ENCODE assay signal across 17 mouse cellular contexts in genomic region chr6:54781881-54782280, GRCm38 (mm10). TPM values are rescaled to one million over a fixed set of nuclear protein-coding genes. Genes with fewer than 3 reads are reported as not detected.
A peak's percentile ranks its signal among the peaks of the same experiment; 100 is the strongest.
DNase-seq lines count a peak whose midpoint lies in the region; ATAC-seq and TF ChIP-seq lines count a peak whose summit lies in the region.
"Had no signal": no experiment of that assay in that cellular context is flagged by ENCODE, and none has a peak within 500 bp of the region (broad histone marks: within the 10 kb centered on the region; RNA-seq: fewer than 3 reads in every experiment).

No protein-coding gene starts in this region.

- no peak for TF ChIP-seq CTCF in stomach, postnatal 0 days (IDR thresholded peaks at IDR 0.05; ENCODE audit: low read depth)

- H3K4me1 ChIP-seq in neural tube, embryonic 11.5 days (ENCODE audit: control insufficient read depth, insufficient read depth, low read length), result no peaks in the 10 kb centered on the region
- H3K4me1 ChIP-seq in neural tube, embryonic 15.5 days, result peaks cover 16% of the 10 kb centered on the region
- peaks cover 17% of the 10 kb centered on the region for H3K4me1 ChIP-seq in forebrain, embryonic 14.5 days (ENCODE audit: control insufficient read depth, insufficient read depth, low read length)
- peaks cover 25% of the 10 kb centered on the region for H3K4me1 ChIP-seq in hindbrain, embryonic 13.5 days (replicated peaks)
- no peaks in the 10 kb centered on the region for H3K4me1 ChIP-seq in stomach, postnatal 0 days (replicated peaks; ENCODE audit: control insufficient read depth, insufficient read depth)
- H3K4me1 ChIP-seq: limb, embryonic 13.5 days had no signal

- no peak for TF ChIP-seq POLR2A in myocyte (IDR thresholded peaks at IDR 0.05; ENCODE audit: insufficient read length, low read depth)

- TF ChIP-seq EP300 in stomach, postnatal 0 days (optimal IDR thresholded peaks at IDR 0.05), result no peak

- H3K4me3 ChIP-seq in neural tube, embryonic 11.5 days (ENCODE audit: low read depth, low read length), result no peak overlapping the region
- H3K4me3 ChIP-seq in neural tube, embryonic 15.5 days (replicated peaks), result no peak overlapping the region
- no peak overlapping the region for H3K4me3 ChIP-seq in forebrain, embryonic 14.5 days (ENCODE audit: low read depth, low read length)
- H3K4me3 ChIP-seq in hindbrain, embryonic 13.5 days, result no peak overlapping the region
- no peak overlapping the region for H3K4me3 ChIP-seq in myocyte
- H3K4me3 ChIP-seq in stomach, postnatal 0 days (ENCODE audit: low read depth, low read length), result no peak overlapping the region
- H3K4me3 ChIP-seq: limb, embryonic 13.5 days had no signal

- no peak overlapping the region for H3K4me2 ChIP-seq in neural tube, embryonic 11.5 days (ENCODE audit: low read depth)
- no peak overlapping the region for H3K4me2 ChIP-seq in neural tube, embryonic 15.5 days
- no peak overlapping the region for H3K4me2 ChIP-seq in forebrain, embryonic 14.5 days (ENCODE audit: low read length)
- H3K4me2 ChIP-seq in hindbrain, embryonic 13.5 days, result no peak overlapping the region
- no peak overlapping the region for H3K4me2 ChIP-seq in myocyte (ENCODE audit: low read depth)
- H3K4me2 ChIP-seq in stomach, postnatal 0 days (replicated peaks; ENCODE audit: low read depth), result no peak overlapping the region
- H3K4me2 ChIP-seq: heart, embryonic 11.5 days; limb, embryonic 13.5 days had no signal

- intact Hi-C loops in gastrocnemius, postnatal 14 days (cut with DNase I; ENCODE audit: low total_unique reads), result no loop called here

- H3K9me3 ChIP-seq in neural tube, embryonic 11.5 days (ENCODE audit: control insufficient read depth, low read length), result no peaks in the 10 kb centered on the region
- H3K9me3 ChIP-seq in neural tube, embryonic 15.5 days (replicated peaks), result no peaks in the 10 kb centered on the region
- no peaks in the 10 kb centered on the region for H3K9me3 ChIP-seq in forebrain, embryonic 14.5 days (replicated peaks; ENCODE audit: control insufficient read depth, low read length)
- H3K9me3 ChIP-seq in hindbrain, embryonic 13.5 days, result no peaks in the 10 kb centered on the region
- H3K9me3 ChIP-seq in stomach, postnatal 0 days (ENCODE audit: control insufficient read depth, low read length), result no peaks in the 10 kb centered on the region
- H3K9me3 ChIP-seq: limb, embryonic 13.5 days had no signal

- H3K9ac ChIP-seq in neural tube, embryonic 11.5 days (ENCODE audit: low read length), result no peak overlapping the region
- H3K9ac ChIP-seq in neural tube, embryonic 15.5 days (replicated peaks), result no peak overlapping the region
- H3K9ac ChIP-seq in forebrain, embryonic 14.5 days (ENCODE audit: low read length), result no peak overlapping the region
- no peak overlapping the region for H3K9ac ChIP-seq in hindbrain, embryonic 13.5 days
- H3K9ac ChIP-seq in stomach, postnatal 0 days (ENCODE audit: low read length), result no peak overlapping the region
- H3K9ac ChIP-seq: limb, embryonic 13.5 days; liver, embryonic 14.5 days had no signal

- H3K27ac ChIP-seq in neural tube, embryonic 11.5 days (ENCODE audit: low read depth, low read length), result 0 out of 2 replicates have a peak overlapping the region, but pooled peaks have one; percentile 39
- no peak overlapping the region for H3K27ac ChIP-seq in neural tube, embryonic 15.5 days (replicated peaks)
- H3K27ac ChIP-seq in forebrain, embryonic 14.5 days (ENCODE audit: low read depth, low read length), result peak overlapping the region; percentile 58; the same call in 1 of the 2 replicates
- peak overlapping the region; percentile 50 for H3K27ac ChIP-seq in hindbrain, embryonic 13.5 days
- H3K27ac ChIP-seq in stomach, postnatal 0 days (replicated peaks), result no peak overlapping the region
- H3K27ac ChIP-seq: limb, embryonic 13.5 days; liver, embryonic 14.5 days had no signal

- H3K36me3 ChIP-seq in neural tube, embryonic 11.5 days (ENCODE audit: control insufficient read depth, insufficient read depth, low read length), result no peaks in the 10 kb centered on the region
- H3K36me3 ChIP-seq in neural tube, embryonic 15.5 days, result no peaks in the 10 kb centered on the region
- no peaks in the 10 kb centered on the region for H3K36me3 ChIP-seq in forebrain, embryonic 14.5 days (ENCODE audit: control insufficient read depth, insufficient read depth, low read length)
- no peaks in the 10 kb centered on the region for H3K36me3 ChIP-seq in hindbrain, embryonic 13.5 days
- no peaks in the 10 kb centered on the region for H3K36me3 ChIP-seq in myocyte (ENCODE audit: control insufficient read depth, insufficient read depth)
- H3K36me3 ChIP-seq in stomach, postnatal 0 days (ENCODE audit: control insufficient read depth, insufficient read depth, low read length), result no peaks in the 10 kb centered on the region
- H3K36me3 ChIP-seq: limb, embryonic 13.5 days had no signal

- no peaks in the 10 kb centered on the region for H3K27me3 ChIP-seq in neural tube, embryonic 11.5 days (ENCODE audit: control insufficient read depth, insufficient read depth, low read length)
- no peaks in the 10 kb centered on the region for H3K27me3 ChIP-seq in neural tube, embryonic 15.5 days (replicated peaks)
- H3K27me3 ChIP-seq in forebrain, embryonic 14.5 days (replicated peaks; ENCODE audit: control insufficient read depth, insufficient read depth, low read length), result no peaks in the 10 kb centered on the region
- H3K27me3 ChIP-seq in hindbrain, embryonic 13.5 days, result peaks cover 8% of the 10 kb centered on the region; the same call in 1 of the 2 replicates
- H3K27me3 ChIP-seq in myocyte (ENCODE audit: control insufficient read depth, insufficient read depth, insufficient read length), result no peaks in the 10 kb centered on the region
- H3K27me3 ChIP-seq in stomach, postnatal 0 days (ENCODE audit: control insufficient read depth, insufficient read depth, low read length), result no peaks in the 10 kb centered on the region
- H3K27me3 ChIP-seq: limb, embryonic 13.5 days had no signal

- 51% methylated on average over 6 of the region's 6 CpGs for WGBS in neural tube, embryonic 11.5 days
- 29% methylated on average over 6 of the region's 6 CpGs for WGBS in neural tube, embryonic 15.5 days
- WGBS in forebrain, embryonic 14.5 days, result 32% methylated on average over 6 of the region's 6 CpGs
- WGBS in hindbrain, embryonic 13.5 days, result 35% methylated on average over 6 of the region's 6 CpGs
- WGBS in stomach, postnatal 0 days, result 57% methylated on average over 6 of the region's 6 CpGs

- ATAC-seq in neural tube, embryonic 11.5 days (ENCODE audit: insufficient read depth, low FRiP score, low TSS enrichment), result no peak
- ATAC-seq in neural tube, embryonic 15.5 days (ENCODE audit: low FRiP score), result no peak
- ATAC-seq in forebrain, embryonic 14.5 days, result no peak; the same call in 1 of the 2 replicates
- ATAC-seq in hindbrain, embryonic 13.5 days (ENCODE audit: low FRiP score), result no peak
- no peak for ATAC-seq in stomach, postnatal 0 days (ENCODE audit: low FRiP score, low TSS enrichment)

- no peaks in the 10 kb centered on the region for H3K79me2 ChIP-seq in myocyte (ENCODE audit: control insufficient read depth, insufficient read depth)

- peak; percentile 22 for DNase-seq in neural tube, embryonic 11.5 days (ENCODE audit: low spot score)
- peak; percentile 52 for DNase-seq in forebrain, embryonic 14.5 days (ENCODE audit: low spot score)
- no peak for DNase-seq in layer of hippocampus, postnatal 10 days (ENCODE audit: low spot score in 2 of 2)
- DNase-seq in gastrocnemius, postnatal 14 days, result no peak
- DNase-seq in stomach, postnatal 0 days (ENCODE audit: low spot score), result no peak
- DNase-seq: cerebellum, postnatal 25 days; gastrocnemius, postnatal 10 days; heart, postnatal 36 days; kidney, adult 11 months; kidney, postnatal 10 days; layer of hippocampus, adult 9-11 months had no signal

- no peak overlapping the region for H3ac ChIP-seq in myocyte (ENCODE audit: control insufficient read depth, insufficient read length)

TF ChIP-seq in myocyte, 11 proteins besides CTCF, POLR2A, EP300 and RAD21:
- no peak for TF ChIP-seq REST (IDR thresholded peaks at IDR 0.05; ENCODE audit: insufficient read depth, insufficient read length)
- no peak for TF ChIP-seq TCF12 (IDR thresholded peaks at IDR 0.05; ENCODE audit: insufficient read depth, poor library complexity, severe bottlenecking)
- TF ChIP-seq E2F4 (IDR thresholded peaks at IDR 0.05; ENCODE audit: insufficient read depth), result no peak
- TF ChIP-seq USF1 (IDR thresholded peaks at IDR 0.05; ENCODE audit: low read depth), result no peak
- peak in 1 of 3 experiments; percentile 26 for TF ChIP-seq MYOG (IDR thresholded peaks at IDR 0.05; ENCODE audit: control insufficient read depth in 1 of 3, insufficient read depth in 1 of 3, insufficient read length in 2 of 3, low read depth in 2 of 3)
- TF ChIP-seq MAX (IDR thresholded peaks at IDR 0.05; ENCODE audit: low read depth), result no peak
- no peak for TF ChIP-seq TCF3 (IDR thresholded peaks at IDR 0.05; ENCODE audit: insufficient read length, low read depth)
- no peak for TF ChIP-seq POLR2AphosphoS2 (IDR thresholded peaks at IDR 0.05; ENCODE audit: insufficient read length, low read depth)
- no peak for TF ChIP-seq CEBPB (IDR thresholded peaks at IDR 0.05; ENCODE audit: insufficient read depth, poor library complexity, severe bottlenecking)
- TF ChIP-seq MYOD1 (IDR thresholded peaks at IDR 0.05; ENCODE audit: control insufficient read depth in 1 of 3, insufficient read length in 2 of 3, low read depth in 2 of 3), result peak in 2 of 3 experiments; percentile 29 to 34
- no peak for TF ChIP-seq SRF (IDR thresholded peaks at IDR 0.05; ENCODE audit: control insufficient read depth, insufficient read length, low read depth)

RNA-seq across cellular contexts. Expression of gene Znrf2, which starts 34.8 kb away (rescaled TPM):
- polyA plus RNA-seq in neural tube, embryonic 11.5 days (2014; fragmentation: Nextera tagmentation; extraction: Ambion mirVana), result 2.5 and 3.3 TPM in 2 replicates
- 5.8 and 5.9 TPM in 2 replicates for polyA plus RNA-seq in neural tube, embryonic 15.5 days (2015; fragmentation: Nextera tagmentation; extraction: Ambion mirVana)
- polyA plus RNA-seq in forebrain, embryonic 14.5 days (2014; fragmentation: Nextera tagmentation; extraction: Ambion mirVana), result 16.5 and 17.9 TPM in 2 replicates
- 5.6 and 5.9 TPM in 2 replicates for polyA plus RNA-seq in hindbrain, embryonic 13.5 days (2015; fragmentation: Nextera tagmentation; extraction: Ambion mirVana)
- polyA plus RNA-seq in myocyte (2012; fragmentation: generic; extraction: Trizol), result 5.7 TPM
- 10 to 100 TPM; 44.1 to 50.0 TPM for total RNA-seq in layer of hippocampus, postnatal 10 days (2021)
- 1 to 10 TPM; 8.1 to 9.6 TPM for total RNA-seq in gastrocnemius, postnatal 14 days (2021)
- 4.5 and 5.2 TPM in 2 replicates for polyA plus RNA-seq in stomach, postnatal 0 days (2015; fragmentation: Nextera tagmentation; extraction: Ambion mirVana)

Comparison
In these comparisons a context has a peak if more than half of its experiments do, and no peak if none do; other contexts are left out.
1. H3K27ac ChIP-seq: peak in neural tube, embryonic 11.5 days (single experiment), forebrain, embryonic 14.5 days (single experiment) and hindbrain, embryonic 13.5 days (single experiment); none in neural tube, embryonic 15.5 days (single experiment) and stomach, postnatal 0 days (single experiment).
2. DNase-seq: peak in neural tube, embryonic 11.5 days (single experiment) and forebrain, embryonic 14.5 days (single experiment); none in layer of hippocampus, postnatal 10 days (0 of 2), gastrocnemius, postnatal 14 days (single experiment) and stomach, postnatal 0 days (single experiment).